Mouse (Mus musculus) right cerebral cortex, postnatal 14 days (tissue): ENCODE results near the gene Fbln2.
"Not testable (repeated sequence)": the region's sequence is repeated elsewhere in the genome, so short reads cannot be mapped to it uniquely, and the experiment has no call there.

Source experiments
- DNase-seq: peaks from one replicate; pipeline ENCODE4 v3.0.0; 2022

Fbln2 gene

DNA sequence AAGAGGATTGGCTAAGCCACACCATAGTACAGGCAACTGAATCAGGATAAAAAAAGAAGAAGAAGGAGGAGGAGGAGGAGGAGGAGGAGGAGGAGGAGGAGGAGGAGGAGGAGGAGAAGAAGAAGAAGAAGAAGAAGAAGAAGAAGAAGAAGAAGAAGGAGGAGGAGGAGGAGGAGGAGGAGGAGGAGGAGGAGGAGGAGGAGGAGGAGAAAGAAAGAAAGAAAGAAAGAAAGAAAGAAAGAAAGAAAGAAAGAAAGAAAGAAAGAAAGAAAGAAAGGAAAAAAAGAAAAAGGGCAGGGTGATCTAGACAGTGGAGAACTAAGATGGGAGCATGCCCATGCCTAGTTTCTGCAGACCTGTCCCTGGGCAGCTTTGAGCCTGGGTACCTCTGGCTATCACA lies at the start of gene Fbln2:
Gene Fbln2, plus strand, starts transcription at position 301 of the 400 bp plus-strand sequence.
- DNase-seq: not testable (repeated sequence)

DNA sequence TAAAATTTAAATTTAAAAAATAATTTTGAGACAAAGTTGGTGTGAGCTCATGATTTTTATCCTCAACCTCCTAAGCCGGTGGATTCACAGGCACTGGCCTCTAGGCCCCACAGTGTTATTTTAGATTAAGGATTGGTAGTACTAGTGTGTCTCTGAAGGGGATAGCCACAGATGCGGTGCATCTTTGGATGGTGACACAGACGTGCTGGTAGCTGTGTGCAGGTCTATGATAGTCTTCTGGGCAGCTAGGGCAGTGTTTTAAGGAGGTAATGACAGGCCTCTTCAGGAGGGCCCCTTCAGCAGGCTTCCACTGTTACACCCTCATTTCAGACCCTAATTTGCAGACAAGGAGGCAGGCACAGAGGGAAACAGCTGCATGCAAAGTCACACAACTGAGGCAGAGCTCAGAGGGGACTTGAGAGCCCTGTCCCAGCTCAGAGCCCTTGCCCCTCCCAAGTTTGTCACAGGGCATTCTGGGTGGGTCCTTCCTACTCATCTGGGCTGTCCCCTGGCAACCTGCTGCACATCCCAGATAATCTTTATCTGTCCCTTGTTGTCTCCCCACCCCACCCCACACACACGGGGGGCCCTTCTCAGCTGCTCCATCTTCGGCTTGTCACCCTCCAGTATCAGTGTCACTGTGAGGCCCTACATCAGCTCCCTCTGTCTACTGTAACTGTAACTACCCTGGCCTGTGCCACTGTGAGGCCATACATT lies 48.9 kb upstream of the Fbln2 start:
- no peak for DNase-seq

DNA sequence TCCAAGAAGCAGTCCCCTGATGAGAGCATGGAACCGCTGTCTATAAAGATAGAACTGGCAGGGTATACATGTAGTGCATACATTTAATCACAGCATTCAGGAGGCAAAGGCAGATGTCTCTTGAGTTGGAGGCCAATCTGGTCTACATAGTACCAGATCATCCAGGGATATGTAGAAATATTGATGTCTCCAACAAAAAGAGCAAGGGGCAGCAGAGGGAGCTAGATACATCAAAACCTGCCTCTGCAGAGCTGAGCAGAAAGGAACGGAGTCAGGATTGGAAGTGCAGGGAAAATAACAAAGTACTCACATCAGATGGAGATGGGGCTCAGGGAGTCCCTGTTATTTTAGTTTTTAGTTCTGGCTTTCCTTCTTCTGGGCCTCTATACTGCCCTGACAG lies 47.7 kb upstream of the Fbln2 start:
- no peak for DNase-seq

DNA sequence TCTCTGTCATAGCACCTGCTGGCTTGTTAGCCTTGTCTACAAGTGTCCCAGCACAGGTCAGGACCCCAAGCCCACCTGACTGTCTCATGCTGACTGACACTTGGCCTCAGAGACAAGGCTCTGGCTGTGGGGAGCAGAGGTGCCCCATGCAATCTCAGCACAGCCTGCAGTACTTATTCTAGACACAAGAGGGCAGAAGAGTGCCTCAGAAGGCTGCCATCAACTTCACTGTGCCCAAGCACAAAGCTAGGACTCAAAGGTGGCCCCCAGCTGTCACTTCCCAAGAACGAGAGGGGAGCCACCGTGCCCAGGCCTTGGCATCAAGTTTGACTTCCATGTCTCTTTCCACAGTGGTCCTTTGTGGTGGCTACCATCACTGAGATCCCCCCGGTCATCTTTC lies 47.0 kb upstream of the Fbln2 start:
- peak; percentile 74 for DNase-seq

DNA sequence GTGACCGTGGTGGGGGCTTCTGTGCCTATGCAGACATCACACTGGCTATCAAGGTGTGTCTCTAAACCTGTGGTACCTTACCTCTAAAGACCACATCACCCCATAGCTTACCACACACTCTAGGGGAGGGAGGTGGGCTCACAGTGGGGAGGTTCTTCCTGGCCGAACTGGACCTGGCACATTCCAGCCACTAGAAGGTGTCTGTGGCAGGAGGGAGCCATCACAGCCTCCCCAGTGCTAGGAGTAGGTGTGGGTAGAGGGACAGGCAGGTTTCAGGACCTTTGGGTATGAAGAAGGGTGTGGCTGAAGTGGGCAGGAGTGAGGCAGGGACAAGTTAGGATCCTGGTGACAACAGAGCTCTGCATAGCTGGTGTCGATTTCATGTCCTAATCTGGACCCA lies 44.4 kb upstream of the Fbln2 start:
- no peak for DNase-seq

DNA sequence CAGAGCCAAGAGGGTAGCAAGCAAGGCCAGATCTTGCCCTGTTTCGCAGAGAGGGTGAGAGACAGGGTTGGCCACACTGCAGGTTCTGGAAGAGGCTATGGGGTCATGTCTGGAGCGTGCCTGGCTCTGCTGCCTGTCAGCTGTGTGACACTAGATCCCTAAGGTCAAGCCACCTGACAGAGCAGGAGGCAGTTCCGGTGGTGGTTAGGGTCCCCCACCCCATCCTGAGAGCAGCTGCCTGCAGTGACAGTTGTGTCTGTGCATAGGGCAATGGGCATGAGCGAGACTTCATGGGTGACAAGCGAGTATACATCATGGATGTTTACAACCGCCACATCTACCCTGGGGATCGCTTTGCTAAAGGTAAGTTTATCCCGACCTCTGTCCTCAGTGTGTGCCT lies 43.1 kb upstream of the Fbln2 start:
- no peak for DNase-seq

DNA sequence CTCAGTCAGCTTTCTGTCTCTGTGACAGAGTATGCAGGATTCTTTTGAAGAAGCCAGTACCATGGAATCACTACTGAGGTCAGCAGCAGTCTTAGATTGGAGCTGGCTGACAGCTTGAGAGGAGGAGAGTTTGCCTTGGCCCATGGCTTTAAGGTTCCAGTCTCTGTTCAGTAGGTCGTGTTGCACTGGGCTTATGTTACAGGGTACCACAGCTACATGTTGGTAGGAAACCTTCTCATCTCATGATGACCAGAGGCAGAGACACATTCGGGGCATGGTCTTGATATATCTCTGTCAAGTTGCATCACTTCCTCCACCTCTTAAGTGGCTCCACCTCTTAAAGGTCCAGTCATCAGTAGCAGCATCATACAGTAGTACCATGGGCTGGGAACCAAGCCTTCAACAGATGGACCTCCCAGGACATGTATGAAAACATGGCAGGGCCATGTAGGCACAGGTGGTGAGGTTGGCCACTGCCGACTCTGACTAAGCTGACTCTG lies 40.8 kb upstream of the Fbln2 start:
- no peak for DNase-seq

DNA sequence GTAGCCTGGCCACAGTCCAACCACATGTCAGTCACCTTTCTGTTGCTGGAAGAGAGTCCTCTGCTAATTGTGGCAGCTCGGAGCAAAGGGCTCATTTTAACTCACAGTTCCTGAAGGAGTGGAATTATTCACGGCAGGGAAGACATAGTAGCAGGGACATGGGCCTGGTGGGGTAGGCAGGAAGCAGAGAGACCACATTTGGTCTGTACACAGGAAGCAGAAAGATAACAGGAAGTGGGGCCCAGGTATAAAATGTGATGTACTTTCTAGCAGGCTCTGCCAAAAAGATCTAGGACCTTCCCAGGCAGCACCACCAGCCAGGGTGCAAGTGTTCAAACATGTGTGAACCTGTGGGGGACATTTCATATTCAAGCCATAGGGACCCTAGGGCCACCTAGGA lies 39.9 kb upstream of the Fbln2 start:
- no peak for DNase-seq

DNA sequence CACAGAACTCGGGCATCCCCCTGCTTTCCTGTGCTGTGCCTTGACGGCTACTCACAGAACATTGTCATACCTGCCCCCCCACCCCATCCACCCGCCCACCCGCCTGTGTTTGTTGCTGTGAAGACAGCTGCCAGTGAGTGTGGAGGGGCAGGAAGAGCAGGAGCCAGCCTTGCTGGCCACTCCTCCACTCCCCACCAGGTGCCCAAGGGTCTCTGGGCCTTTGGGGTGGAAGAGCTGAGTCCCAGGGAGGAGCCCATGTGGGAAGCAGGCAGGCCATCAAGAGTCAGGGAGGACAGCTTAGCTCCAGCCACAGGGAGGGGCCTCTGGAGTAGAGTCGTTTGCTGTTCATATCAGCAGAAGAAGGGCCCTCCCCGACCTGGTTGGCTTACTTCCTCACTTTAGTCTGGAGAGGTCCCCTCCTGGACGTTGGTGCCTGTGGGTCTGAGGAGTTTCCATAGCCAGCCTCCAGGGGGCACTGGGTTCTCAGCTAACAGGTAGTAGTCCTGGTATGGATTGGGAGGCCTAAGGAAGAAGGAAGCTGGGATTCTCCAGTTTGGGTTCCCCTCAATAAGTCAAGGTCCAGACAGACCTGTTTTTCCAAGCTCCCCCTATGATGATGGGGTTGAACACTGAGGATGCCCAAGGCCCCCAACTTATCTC lies 38.9 kb upstream of the Fbln2 start:
- DNase-seq: peak; percentile 63

DNA sequence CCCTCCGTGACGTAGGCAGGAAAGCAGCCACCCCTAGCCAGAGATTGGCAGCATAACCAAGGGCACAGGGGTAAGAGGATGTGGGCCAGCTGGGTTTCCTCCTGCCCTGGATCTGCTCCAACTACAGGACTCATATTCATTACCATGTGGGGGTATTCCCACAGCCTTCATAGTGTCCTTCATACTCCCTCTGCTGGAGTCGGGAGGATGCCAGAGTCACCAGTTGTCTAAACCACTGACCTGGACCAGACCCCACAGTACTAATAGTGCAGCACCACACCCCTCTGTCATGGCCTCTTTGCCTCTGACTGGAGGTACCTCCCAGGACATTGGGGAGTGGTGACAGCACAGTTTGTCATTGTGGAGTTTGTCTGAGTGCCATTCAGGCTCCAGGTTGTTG lies 38.0 kb upstream of the Fbln2 start:
- DNase-seq: no peak

DNA sequence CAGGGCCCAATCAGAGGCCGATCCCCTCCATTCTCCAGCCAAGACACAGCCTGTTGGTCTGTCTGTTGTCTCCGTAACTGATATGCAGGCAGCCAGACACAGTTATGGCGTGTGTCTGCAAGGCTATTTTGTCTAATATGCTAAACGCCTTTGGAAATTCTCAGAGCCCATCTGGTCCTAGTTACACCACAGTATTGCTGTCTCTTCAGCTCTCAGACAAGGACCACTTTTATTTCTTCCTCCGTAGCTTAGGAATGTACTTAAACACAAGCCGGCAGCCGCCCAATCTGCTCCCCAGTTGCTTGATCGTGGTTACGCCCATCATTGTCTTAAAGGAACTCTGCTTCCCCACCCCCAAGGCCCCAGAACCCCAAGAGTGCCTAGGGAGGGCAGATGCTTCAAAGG lies 31.5 kb upstream of the Fbln2 start:
- DNase-seq: peak; percentile 39

DNA sequence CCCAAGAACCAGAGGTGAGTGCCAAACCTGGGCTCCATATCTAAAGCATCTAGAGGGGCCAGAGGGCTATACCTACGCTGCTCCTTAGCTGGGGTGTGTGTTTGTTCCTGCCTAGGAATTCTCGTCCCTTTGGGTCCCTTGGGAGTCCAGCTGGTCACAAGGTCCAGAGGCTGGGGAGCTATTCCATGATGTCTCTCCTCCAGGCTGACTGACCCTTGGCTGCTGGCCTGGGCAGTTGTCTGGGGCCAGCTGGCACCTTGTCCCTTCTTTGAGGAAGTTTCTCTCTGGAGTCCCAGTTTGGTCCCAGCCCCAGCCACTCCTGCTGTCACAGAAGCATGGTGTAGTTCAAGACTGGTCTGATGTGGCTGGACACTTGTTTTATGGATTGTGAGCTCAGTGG lies 30.9 kb upstream of the Fbln2 start:
- DNase-seq: no peak

DNA sequence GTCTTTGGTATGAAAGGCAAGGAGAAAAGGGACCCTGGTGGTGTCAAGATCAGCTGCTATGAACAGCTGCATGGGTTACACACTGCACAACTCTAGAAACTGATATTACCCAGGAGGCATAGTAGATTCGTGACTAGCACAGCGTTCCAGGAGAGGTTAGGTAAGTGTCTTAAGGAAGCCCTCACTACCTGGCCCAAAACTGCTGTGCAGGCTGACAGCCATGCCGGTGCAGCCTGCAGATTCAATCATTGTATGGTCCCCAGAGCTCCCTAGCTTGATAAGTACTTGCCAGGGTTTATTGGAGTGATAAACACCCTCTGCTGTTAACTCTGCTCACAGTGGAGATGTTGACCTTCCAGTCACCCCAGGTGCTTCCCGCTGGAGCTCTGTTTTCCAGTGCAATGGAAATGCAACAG lies 30.2 kb upstream of the Fbln2 start:
- no peak for DNase-seq

DNA sequence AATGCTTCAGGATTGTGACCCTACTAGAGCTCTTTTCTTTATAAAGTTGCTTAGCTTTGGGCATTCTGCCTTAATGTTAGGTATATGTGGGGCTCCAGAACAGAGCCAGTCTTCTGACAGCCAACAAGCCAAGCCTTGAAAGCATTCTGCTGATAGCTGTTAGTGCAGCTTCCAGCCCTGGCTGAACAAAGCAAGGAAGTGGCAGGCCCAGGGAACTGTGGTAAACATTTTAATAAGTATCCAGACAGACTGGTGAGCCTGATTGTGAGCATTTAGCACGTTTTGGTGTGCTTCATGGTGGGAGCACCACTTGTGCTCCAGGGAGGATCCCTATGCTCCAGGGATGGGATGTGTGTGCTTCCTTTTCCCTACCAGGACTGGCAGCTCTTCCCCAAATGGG lies 29.2 kb upstream of the Fbln2 start:
- no peak for DNase-seq

DNA sequence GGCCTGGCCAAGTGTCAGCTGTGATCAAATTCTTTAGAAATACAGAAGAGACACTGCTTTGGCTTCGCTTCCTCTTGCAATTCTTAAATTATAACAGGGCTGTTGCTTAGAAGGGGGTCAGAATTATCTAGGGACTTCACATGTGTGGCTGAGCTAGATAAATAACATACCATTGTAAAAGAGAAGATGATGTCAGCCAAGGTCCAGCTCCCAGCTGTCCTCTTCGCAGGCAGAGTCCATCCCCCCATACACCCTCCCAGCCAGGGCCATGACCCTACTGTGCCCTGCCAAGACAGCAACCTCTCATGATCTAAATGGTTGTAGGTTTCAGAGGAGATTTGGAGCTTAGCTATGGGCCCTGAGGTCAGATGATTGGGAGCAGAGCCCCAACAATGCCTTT lies 28.3 kb upstream of the Fbln2 start:
- DNase-seq: no peak

DNA sequence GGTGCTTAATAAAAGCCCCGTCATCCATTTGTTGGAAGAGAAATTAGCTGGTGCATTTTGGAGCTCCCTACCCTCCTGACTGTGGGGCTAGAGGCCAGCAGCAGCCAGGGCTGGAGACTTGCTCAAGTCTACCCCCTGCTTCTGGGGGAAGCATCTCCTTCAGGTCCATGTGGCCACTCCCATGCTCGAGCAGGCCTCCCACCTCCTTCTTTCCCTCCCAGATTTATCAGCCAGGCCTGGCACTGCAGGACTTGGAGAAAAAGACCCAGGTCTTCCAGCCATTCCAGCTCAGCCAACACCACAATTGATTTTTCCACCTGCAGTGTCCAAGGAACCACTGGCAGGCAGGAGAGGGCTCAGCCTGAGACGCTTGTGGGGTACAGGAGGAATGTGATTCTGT lies 27.5 kb upstream of the Fbln2 start:
- DNase-seq: no peak

DNA sequence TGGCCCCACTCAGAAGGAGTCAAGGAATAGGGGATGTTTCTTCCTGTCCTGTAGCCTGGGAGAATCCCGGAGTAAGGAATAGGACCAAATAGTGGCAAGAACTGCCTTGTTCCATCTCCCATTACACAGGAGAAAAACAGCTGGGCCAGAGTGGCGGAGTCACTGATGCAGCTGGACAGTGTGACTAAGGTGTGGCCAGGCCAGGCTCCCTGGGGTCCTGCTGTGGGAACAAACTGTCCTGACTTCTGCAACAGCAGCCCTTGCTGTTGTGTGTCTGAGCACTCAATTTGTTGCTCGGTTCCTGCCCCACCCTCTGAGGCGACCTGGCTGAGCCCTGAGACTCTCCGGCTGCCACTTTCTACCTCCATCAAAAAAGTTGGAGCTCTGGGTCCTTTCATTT lies 26.8 kb upstream of the Fbln2 start:
- DNase-seq: no peak

DNA sequence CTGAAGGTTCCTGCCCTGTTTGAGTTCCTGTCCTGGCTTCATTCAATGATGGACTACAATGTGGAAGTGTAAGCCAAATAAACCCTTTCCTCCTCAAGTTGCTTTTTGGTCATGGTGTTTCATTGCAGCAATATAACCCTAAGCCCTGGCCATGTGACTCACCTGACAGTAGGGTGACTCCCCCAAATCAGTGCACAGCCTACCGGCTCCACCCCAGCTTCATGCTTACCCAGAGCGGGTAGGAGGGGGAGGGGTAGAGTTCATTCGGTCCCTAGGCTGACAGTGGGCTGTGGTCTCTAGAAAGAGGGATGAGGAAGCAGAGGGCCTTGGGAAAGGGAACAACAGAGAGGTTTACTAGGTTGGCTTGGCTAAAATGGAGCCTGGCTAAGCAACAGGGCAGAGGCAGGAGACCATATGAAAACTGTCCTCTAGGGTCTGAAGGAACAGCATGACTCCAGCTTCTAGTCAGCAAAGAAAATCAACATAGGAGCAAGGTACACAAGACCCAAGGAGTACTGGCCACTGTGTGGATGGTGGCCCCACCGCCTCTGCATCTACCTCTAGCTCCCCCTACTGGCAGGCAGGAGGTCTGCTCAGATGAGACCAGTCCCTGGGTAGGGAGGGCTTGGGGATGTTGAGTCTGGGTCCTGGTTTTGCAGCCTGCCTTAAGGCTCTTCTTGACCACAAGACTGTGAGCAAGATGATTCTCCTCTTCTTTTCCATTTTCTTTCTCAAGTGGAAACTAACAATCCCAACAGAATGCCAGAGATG lies 25.9 kb upstream of the Fbln2 start:
- no peak for DNase-seq

DNA sequence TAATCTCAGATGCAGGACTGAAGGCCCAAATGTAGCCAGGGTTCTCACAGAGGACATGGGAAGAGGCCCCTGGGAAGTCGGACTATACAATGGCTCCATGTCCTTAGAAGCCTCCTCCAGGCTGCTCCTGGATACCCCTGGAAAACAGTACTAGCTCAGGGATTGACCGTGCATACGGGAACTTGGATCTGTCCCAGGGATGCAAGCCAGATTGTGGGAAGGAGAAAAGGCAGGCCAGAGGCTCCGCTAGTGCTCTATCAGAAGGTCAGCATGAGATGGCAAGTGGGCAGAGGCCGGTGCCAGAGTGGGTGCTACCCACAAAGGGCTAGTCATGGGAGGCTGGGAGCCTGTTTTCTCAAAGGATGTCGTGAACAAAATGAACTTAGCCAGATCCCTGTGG lies 25.3 kb upstream of the Fbln2 start:
- no peak for DNase-seq

DNA sequence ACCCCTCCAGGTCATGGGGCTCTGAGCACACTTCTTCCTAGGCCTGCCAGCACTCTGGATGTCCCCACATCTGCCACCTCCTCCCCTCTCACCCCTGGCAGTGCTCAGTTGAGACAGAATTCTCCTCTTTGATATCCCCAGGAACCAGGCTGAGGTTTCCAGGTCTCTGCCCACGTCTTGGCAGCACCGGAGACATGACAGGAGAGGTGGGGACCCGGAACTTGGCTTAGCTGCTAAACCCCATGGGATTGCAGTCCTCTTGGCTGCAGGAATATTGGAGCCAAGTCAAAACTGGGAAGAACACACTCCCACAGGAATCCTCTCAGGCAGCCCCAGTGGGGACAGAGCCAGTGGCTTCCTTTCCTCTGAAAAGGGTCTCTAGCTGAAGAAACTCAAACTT lies 24.4 kb upstream of the Fbln2 start:
- DNase-seq: no peak

DNA sequence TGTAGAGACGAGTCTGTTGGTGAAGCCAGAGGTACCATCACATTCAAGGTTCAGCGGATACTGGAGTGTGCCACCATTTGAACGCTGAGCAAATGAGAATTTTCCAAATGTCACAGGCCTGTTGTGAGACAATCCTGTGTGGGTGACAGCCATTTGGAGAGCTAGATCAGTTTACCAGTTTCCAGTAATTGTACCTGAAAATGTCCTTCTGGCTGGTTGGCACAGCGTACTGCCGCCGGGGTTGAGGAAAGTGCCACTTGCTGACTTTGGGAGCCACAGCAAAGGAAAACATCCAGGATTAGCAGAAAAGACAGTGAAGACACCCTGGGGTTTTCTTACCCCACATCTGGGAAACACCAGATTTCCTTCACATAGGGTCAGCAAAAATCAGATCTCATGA lies 22.3 kb upstream of the Fbln2 start:
- no peak for DNase-seq

DNA sequence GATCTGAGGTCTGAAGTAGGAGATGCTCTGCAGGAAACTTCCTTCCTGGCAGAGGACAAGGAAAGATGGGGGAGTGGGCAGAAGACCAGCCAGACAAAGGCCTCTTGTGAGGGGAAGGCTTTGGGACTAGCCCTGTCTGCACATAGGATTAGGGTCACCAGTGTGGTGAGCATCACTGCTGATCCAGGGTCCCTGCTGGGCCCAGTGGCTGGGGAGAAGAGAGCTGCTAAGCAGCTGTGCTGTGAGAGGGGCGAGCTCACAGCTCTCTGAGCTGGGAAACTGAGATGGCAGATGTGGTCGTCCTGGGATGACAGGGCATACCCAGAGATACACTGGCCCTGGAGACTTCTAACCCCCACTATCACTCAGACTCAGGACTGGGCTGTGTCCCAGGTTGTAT lies 20.8 kb upstream of the Fbln2 start:
- no peak for DNase-seq

DNA sequence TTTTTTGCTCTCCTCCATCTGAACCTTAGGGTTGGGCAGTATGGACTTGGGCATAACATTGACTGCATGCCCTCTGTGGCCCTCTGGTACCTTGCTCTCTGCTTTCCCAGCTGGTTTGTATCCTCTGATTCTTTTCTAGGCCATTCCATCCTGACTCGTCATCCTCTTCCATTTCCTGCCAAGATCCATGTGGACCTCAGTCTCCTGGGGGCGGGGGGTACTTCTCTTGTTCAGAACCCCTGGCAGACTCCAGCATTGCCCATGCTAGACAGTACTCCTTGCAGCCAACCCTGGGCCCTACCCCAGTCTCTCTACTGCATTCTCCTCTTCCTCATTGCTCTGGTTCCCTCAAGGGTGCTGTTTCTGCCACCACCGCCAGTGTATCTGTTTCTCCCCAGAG lies 19.8 kb upstream of the Fbln2 start:
- DNase-seq: no peak
